Mouse (Mus musculus) cortical plate, adult 2 months (tissue): ENCODE results near the gene Smim11.

Experiments
- CTCF ChIP-seq: fragments of 200-500 bp; IDR thresholded peaks from 2 replicates; pipeline ENCODE4 v1.5.1; 2011; ENCODE audit warnings: mild to moderate bottlenecking, control low read depth, low read length; ENCODE audit not compliant: insufficient read depth; ENCODE audit errors: extremely low read depth
- POLR2A ChIP-seq: fragments of 200-500 bp; IDR thresholded peaks from 2 replicates; pipeline ENCODE4 v1.6.1; 2011; ENCODE audit warnings: mild to moderate bottlenecking, low read length, control low read depth; ENCODE audit not compliant: insufficient read depth; ENCODE audit errors: extremely low read depth

- no peak for TF ChIP-seq POLR2A
- no peak for TF ChIP-seq CTCF
Observed at GRCm38 (mm10) chr16:92305519-92305918, 4.4 kb downstream of the Smim11 start.
